Mouse (Mus musculus): ENCODE results near the gene Ric8b. TPM values are rescaled to one million over a fixed set of nuclear protein-coding genes. Genes with fewer than 3 reads are reported as not detected.

Ric8b gene
- 3.5 TPM for polyA plus RNA-seq (2015; fragmentation: Illumina TruSeq; extraction: RNeasy Lipid Tissue Mini Kit (QIAGEN cat#74804); ENCODE audit: insufficient read depth, low read depth, low replicate concordance)

GRCm38 (mm10) chr10:84916810-84917730 lies at the start of gene Ric8b:
Gene Ric8b (plus strand): TSS chr10:84917616.

Other genes with a start within 250 kb of the Ric8b start
- gene Rfx4, start 161.6 kb upstream of the Ric8b start, polyA plus RNA-seq (2015; fragmentation: Illumina TruSeq; extraction: RNeasy Lipid Tissue Mini Kit (QIAGEN cat#74804); ENCODE audit: insufficient read depth, low read depth, low replicate concordance): not detected
- not detected for gene Fhl4, start 184.9 kb downstream of the Ric8b start, polyA plus RNA-seq (2015; fragmentation: Illumina TruSeq; extraction: RNeasy Lipid Tissue Mini Kit (QIAGEN cat#74804); ENCODE audit: insufficient read depth, low read depth, low replicate concordance)
- 7.6 TPM for gene Tmem263, start 185.0 kb downstream of the Ric8b start, polyA plus RNA-seq (2015; fragmentation: Illumina TruSeq; extraction: RNeasy Lipid Tissue Mini Kit (QIAGEN cat#74804); ENCODE audit: insufficient read depth, low read depth, low replicate concordance)
- gene Mterf2, start 210.4 kb downstream of the Ric8b start, polyA plus RNA-seq (2015; fragmentation: Illumina TruSeq; extraction: RNeasy Lipid Tissue Mini Kit (QIAGEN cat#74804); ENCODE audit: insufficient read depth, low read depth, low replicate concordance): 1.2 TPM